Mouse (Mus musculus) erythroid progenitor cell, adult 5-6 weeks (primary cell): Measurements from ENCODE around the gene Lss. TPM values are rescaled to one million over a fixed set of nuclear protein-coding genes. Genes with fewer than 3 reads are reported as not detected.
A peak's percentile ranks its signal among the peaks of the same experiment; 100 is the strongest.

Experiments
- ATAC-seq: replicated peaks from 2 replicates; pipeline ENCODE4 v1.8.0; 2016; ENCODE audit warnings: moderate number of reproducible peaks, mild to moderate bottlenecking, moderate TSS enrichment, inconsistent platforms; ENCODE audit not compliant: poor library complexity, low FRiP score, severe bottlenecking
- total RNA-seq, 2 experiments: library from RNA; stranded (forward) in 1 of 2; stranded (reverse) in 1 of 2; fragments of 150-400 nt in 1 of 2; fragments of 186-747, 209-891 nt in 1 of 2; gene quantifications; 2 replicates each; pipeline versions ENCODE4 v1.2.3 to v1.2.4; 2015 to 2017; ENCODE audit warnings: low replicate concordance in 2 of 2

Lss gene
- total RNA-seq (2015; ENCODE audit: low replicate concordance), result 0.42 and 2.2 TPM in 2 replicates
- 1.2 and 2.0 TPM in 2 replicates for total RNA-seq (2017; ENCODE audit: low replicate concordance)

DNA sequence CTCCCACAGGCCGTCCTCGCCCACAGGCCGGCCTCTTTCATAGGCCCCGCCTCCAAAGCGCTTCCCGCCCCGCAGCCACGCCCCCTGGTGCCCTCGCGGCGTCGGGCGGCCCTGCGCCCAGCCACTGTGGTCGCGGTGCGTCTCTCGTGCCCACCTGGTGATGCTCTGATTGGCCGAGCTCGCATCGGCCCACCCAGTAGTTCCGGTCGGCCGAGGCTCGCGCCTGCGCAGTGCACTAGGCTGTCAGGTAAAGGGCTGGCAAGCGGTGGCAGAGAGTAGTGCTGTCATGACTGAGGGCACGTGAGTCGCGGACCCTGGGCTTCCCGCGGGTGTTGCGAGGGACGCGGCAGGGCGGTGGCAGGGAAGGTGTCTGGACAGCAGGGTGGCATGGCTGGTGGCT, at the start of gene Lss:
Gene Lss, plus strand, starts transcription at position 214 of the 400 bp plus-strand sequence.
- ATAC-seq, result peak; percentile 97

DNA sequence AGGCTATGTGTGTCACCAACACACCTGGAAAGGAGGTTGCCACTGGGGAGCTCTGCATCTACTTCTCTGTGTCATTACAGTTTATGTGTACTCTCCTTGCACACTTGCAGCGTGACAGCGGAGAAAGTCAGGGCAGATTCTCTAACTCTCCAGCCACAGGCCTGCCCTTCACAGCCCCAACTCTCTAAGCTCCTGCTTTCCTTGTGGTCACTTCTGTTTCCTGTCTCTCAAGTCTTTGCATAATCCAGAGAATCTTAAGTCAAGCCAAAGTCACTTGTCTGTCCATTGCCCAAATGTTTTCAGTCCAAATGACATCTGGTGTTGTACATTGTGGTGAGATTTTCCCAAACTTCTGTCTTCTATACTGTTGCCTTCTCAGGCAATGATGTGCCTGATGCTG, 45.1 kb upstream of the Lss start:
- ATAC-seq, result no peak

GRCm38 (mm10) chr10:76488265-76488664, 43.1 kb upstream of the Lss start:
- no peak for ATAC-seq

GRCm38 (mm10) chr10:76489205-76489604, 42.2 kb upstream of the Lss start:
- ATAC-seq, result no peak

DNA sequence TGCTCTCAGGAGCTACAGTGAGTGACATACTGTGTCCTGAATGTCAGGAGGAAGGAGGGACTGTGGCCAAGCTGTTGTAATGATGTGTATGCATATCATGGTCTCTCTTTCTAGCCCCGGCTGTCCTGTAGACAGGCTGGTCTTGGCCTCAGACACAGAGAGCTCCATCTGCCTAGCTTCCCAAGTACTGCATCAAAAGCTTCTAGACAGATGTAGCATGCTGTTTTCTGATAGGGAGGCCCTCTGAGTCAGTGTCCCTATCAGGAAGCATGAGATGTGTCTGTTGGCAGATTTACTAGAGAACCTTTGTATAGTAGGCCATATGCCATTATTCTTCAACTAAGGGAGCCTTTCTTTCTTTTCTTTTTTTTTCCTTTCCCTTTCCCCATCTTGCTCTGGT, 37.9 kb upstream of the Lss start:
- no peak for ATAC-seq

DNA sequence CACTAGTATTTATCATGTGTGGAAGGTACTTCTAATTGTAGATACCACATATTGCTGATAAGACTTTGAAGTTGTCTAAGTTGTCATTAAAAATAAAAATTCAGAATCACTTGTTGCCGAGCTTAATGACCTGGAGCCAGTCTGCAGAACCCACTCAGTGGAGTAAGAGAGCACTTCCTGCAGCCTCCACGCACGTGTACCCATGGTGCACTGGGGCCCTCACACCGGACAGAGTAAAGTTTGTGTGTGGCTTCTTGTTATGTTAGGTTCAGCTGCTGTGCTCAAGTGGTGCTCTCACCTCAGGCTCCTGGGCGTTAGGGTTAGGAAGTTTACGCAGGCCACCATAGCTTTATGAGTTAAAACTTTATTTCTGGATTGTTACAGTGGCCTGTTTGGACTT, 35.9 kb upstream of the Lss start:
- ATAC-seq, result no peak

GRCm38 (mm10) chr10:76496366-76496765, 35.0 kb upstream of the Lss start:
- no peak for ATAC-seq

GRCm38 (mm10) chr10:76497522-76497921, 33.9 kb upstream of the Lss start:
- no peak for ATAC-seq

DNA sequence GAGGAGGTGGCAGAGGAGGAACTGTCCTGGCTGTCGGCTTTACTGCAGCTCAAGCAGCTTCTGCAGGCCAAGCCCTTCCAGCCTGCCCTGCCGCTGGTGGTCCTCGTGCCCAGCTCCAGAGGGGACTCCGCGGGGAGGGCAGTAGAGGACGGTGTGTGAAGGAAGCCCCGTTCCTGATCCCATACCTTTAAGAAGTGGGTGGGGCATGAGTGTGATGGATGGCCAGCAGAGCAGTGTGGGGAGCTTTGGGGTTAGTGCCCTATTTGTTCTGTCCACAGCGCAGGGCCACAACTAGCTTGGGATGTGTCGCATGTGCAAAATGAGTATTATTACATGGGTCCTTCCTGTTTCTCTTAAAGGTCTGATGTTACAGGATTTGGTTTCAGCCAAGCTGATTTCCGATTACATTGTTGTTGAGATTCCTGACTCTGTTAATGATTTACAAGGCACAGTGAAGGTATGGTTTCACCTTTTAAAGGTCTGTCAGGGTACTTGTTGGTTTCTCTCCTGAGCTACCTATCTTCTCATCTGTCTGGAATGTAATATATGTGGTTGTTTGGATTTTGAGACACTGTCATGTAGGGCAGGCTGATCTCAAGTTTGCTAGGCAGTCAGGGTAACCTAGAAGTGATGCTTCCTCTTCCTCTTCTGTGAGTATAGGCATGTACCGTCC, 27.0 kb upstream of the Lss start:
- no peak for ATAC-seq

DNA sequence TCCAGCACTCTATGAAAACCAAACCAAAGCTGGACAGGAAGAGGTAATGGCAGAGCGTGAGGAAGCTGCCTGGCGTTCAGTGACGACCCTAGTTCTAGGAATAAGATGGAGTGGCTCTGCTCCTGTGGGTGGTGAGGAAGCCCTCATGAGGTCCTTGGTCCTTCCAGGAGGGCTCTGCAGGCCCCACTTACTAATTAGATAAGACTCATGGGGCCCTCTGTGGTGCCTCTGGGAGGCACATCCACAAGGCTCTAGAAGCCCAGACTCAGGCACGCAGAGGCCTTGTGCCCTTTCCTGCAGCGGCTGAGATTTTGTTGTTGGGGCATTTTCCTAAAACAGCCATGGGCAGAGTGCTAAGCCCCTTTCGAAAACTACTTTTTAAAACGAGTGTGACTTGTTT, 25.5 kb upstream of the Lss start:
- no peak for ATAC-seq

DNA sequence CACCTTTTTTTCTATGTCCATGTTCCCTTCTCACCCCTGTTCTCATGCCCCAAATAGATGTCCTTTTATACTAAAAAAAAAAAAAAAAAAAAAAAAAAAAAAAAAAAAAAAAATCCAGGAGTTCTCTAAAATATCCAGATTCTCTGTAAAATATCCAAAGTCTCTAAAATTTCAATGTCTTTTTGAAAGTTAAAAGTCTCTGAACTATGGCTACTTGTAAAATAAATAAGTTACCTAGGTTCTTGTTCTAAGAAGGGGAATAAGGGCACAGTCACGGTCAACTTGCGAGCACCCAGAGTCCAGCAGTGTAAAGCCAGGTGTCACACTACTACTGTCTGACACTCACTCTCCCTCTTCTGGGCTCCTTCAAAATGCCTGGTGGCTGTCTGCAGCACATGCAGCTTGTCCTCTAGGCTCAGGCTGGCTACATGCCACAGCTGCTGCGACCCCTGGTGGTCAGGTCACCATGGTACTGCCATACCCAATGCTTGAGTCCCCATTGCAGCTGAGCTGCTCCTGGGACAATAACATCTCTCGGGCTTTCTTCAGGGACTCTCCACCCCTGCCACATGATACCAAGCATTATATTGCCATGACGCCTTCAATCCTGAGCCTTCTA, 18.3 kb upstream of the Lss start:
- ATAC-seq, result peak; percentile 83

DNA sequence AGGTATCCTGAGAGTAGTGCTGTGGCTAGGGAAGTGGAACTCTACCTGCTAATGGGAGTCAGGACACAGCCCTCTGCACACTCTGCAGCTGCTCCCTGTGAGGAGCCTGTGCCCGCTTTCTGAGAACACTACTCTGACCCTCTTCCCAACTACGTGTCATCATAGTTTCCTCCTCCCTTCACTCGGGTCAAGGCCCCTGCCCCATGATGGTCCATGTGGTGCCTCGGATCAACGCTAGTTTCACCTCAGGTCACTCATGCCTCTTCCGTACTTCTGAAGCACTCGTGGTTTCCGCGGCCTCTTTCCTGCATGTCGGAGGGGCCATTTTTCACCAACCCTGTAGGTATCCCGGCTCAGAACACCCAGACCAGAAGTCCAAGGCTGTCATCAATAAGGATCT, 466 bp upstream of the Lss start:
- no peak for ATAC-seq

- ATAC-seq, result no peak
These were observed 440 bp downstream of the Lss start for GRCm38 (mm10) chr10:76531828-76532227.

- no peak for ATAC-seq
These were observed 4.1 kb downstream of the Lss start for GRCm38 (mm10) chr10:76535526-76535925.

GRCm38 (mm10) chr10:76537619-76538018, 6.2 kb downstream of the Lss start:
- no peak for ATAC-seq

- no peak for ATAC-seq
These were observed 10.1 kb downstream of the Lss start for GRCm38 (mm10) chr10:76541336-76542085.

- ATAC-seq, result no peak
These were observed 11.4 kb downstream of the Lss start for GRCm38 (mm10) chr10:76542636-76543375.

GRCm38 (mm10) chr10:76546566-76546965, 15.2 kb downstream of the Lss start:
- no peak for ATAC-seq

- ATAC-seq, result no peak
These were observed 16.8 kb downstream of the Lss start for GRCm38 (mm10) chr10:76548218-76548617.

- ATAC-seq, result no peak
These were observed 19.1 kb downstream of the Lss start for GRCm38 (mm10) chr10:76550458-76550857.
